7 mouse cellular contexts compared by ENCODE assay signal in genomic region chr3:115660701-115661460, GRCm38 (mm10). TPM values are rescaled to one million over a fixed set of nuclear protein-coding genes. Genes with fewer than 3 reads are reported as not detected.
DNase-seq lines count a peak whose midpoint lies in the region; ATAC-seq and TF ChIP-seq lines count a peak whose summit lies in the region.

No protein-coding gene starts in this region.

- no peak overlapping the region for H3K9ac ChIP-seq in embryonic facial prominence, embryonic 12.5 days
- H3K9ac ChIP-seq in limb, embryonic 14.5 days (ENCODE audit: low read depth, low read length, severe bottlenecking) = no peak overlapping the region

- peak; percentile 74; the same call in 1 of the 2 replicates for ATAC-seq in embryonic facial prominence, embryonic 12.5 days (ENCODE audit: insufficient number of reproducible peaks, insufficient read depth, low FRiP score, low TSS enrichment)
- peak; percentile 68; the same call in 1 of the 2 replicates for ATAC-seq in limb, embryonic 14.5 days (ENCODE audit: low FRiP score, low read depth)
- ATAC-seq in monocyte, adult 5-6 weeks (replicated peaks; ENCODE audit: insufficient number of reproducible peaks, low FRiP score, low TSS enrichment, poor library complexity, severe bottlenecking) = peak; percentile 94

- H3K27ac ChIP-seq in embryonic facial prominence, embryonic 12.5 days = no peak overlapping the region
- H3K27ac ChIP-seq in limb, embryonic 14.5 days (replicated peaks; ENCODE audit: low read depth, low read length) = no peak overlapping the region

- no peaks in the 10 kb centered on the region for H3K9me3 ChIP-seq in embryonic facial prominence, embryonic 12.5 days
- no peaks in the 10 kb centered on the region for H3K9me3 ChIP-seq in limb, embryonic 14.5 days (ENCODE audit: control insufficient read depth, low read length)

- no peaks in the 10 kb centered on the region for H3K4me1 ChIP-seq in embryonic facial prominence, embryonic 12.5 days
- H3K4me1 ChIP-seq in limb, embryonic 14.5 days (ENCODE audit: control insufficient read depth, insufficient read depth, low read length) = 0 out of 2 replicates have a peak, but pooled peaks cover 4% of the 10 kb centered on the region

- H3K27me3 ChIP-seq in embryonic facial prominence, embryonic 12.5 days = no peaks in the 10 kb centered on the region
- H3K27me3 ChIP-seq in limb, embryonic 14.5 days (ENCODE audit: control insufficient read depth, insufficient read depth, low read length) = no peaks in the 10 kb centered on the region

- H3K36me3 ChIP-seq in embryonic facial prominence, embryonic 12.5 days = no peaks in the 10 kb centered on the region
- H3K36me3 ChIP-seq in limb, embryonic 14.5 days (ENCODE audit: control insufficient read depth, insufficient read depth, low read length) = no peaks in the 10 kb centered on the region

- H3K4me3 ChIP-seq in embryonic facial prominence, embryonic 12.5 days = no peak overlapping the region
- no peak overlapping the region for H3K4me3 ChIP-seq in limb, embryonic 14.5 days (replicated peaks; ENCODE audit: low read length)

- H3K4me2 ChIP-seq in embryonic facial prominence, embryonic 12.5 days (replicated peaks) = no peak overlapping the region
- no peak overlapping the region for H3K4me2 ChIP-seq in limb, embryonic 14.5 days (replicated peaks; ENCODE audit: low read depth, low read length, severe bottlenecking)

- peak; percentile 46 for DNase-seq in adrenal gland, adult 8-10 months
- peak; percentile 66 to 81 for DNase-seq in heart, adult 9 months (ENCODE audit: low spot score in 2 of 2)
- DNase-seq in kidney, adult 9 months = peak; percentile 75
- peak; percentile 78 for DNase-seq in limb, embryonic 14.5 days (ENCODE audit: low spot score)
- DNase-seq in spleen, postnatal 4 days (ENCODE audit: low spot score in 2 of 2) = peak; percentile 72 to 81

- no peak for TF ChIP-seq POLR2A in limb, embryonic 14.5 days (IDR thresholded peaks at IDR 0.05; ENCODE audit: borderline replicate concordance, extremely low read depth, insufficient read depth, insufficient read length)

- 49% methylated on average over 9 of the region's 9 CpGs for WGBS in embryonic facial prominence, embryonic 12.5 days
- 36% methylated on average over 9 of the region's 9 CpGs for WGBS in limb, embryonic 14.5 days

RNA-seq across cellular contexts. Expression of gene S1pr1, which starts 54.0 kb away (rescaled TPM):
- 10 to 100 TPM; 14.7 to 17.5 (median 15.3) TPM for total RNA-seq in adrenal gland, adult 8-10 months (2022)
- polyA plus RNA-seq in embryonic facial prominence, embryonic 12.5 days (2016; fragmentation: Nextera tagmentation; extraction: Ambion mirVana) = 17.8 and 19.8 TPM in 2 replicates
- polyA plus RNA-seq in limb, embryonic 14.5 days (2012; rRNA removed) = 20.5 and 24.6 TPM in 2 replicates
- polyA plus RNA-seq in limb, embryonic 14.5 days (2014; fragmentation: Nextera tagmentation; extraction: Ambion mirVana) = 18.5 and 22.0 TPM in 2 replicates
- 37.8 to 51.4 TPM (median 40.3 TPM) in 3 replicates for total RNA-seq in monocyte, adult 5-6 weeks (2017)
